ENCODE assay signal across 13 mouse cellular contexts in the genomic region with DNA sequence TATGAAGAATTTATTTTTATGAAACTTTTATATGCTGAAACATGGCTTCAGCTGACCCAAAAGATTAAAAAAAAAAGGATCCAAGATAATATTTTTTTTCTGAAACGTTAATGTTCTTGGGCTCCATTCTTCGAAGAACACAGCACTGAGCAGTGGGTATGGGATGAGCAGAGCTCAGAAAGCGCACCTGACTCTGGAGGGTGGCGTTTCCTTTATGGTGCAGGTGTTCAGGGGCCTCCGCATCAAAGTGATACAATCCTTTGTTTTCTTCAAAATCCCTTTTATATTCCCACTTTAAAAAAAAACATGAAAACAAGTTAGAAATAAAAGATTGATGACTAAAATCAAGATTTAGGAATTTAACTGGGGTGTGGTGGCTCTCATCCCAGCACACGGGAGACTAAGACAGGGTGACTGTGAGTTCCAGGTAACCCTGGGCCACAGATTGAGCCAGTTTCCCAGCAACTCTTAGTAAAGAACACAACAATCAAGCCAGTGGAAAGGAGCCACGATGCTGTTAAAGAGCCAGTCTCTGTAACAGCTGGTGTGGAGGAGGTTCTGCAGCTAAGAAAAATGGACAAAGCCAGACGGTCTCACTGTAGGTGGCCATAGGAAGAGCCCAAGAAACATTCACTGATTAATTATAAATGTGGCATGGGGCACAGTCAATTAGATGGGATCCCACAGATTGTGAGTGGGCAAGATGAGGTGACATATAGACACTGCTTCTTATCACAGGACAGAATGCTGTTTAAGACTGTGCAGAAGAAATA.
A peak's percentile ranks its signal among the peaks of the same experiment; 100 is the strongest.
DNase-seq lines count a peak whose midpoint lies in the region; ATAC-seq and TF ChIP-seq lines count a peak whose summit lies in the region.
"Had no signal": no experiment of that assay in that cellular context is flagged by ENCODE, and none has a peak within 500 bp of the region (broad histone marks: within the 10 kb centered on the region; RNA-seq: fewer than 3 reads in every experiment).

No protein-coding gene starts in this region.

- ATAC-seq in cerebellum, adult (ENCODE audit: insufficient number of reproducible peaks, low FRiP score, low TSS enrichment): peak; percentile 49
- ATAC-seq: inflammation-experienced regulatory T-cells, adult 6 months had no signal

- intact Hi-C loops in left cerebral cortex, postnatal 25 days (cut with DNase I): loop anchor here (2.0 kb wide), 1 partner anchor 1055 kb away; no protein-coding TSS in a partner anchor

- no peaks in the 10 kb centered on the region for H3K4me1 ChIP-seq in lung, adult 2 months (ENCODE audit: control insufficient read depth, insufficient read depth, low read length)
- H3K4me1 ChIP-seq: heart, embryonic 13.5 days; midbrain, embryonic 12.5 days; neural tube, embryonic 12.5 days had no signal

- TF ChIP-seq CTCF in lung, adult 2 months (IDR thresholded peaks at IDR 0.05; ENCODE audit: insufficient read depth, low read length): no peak

- TF ChIP-seq POLR2A in lung, adult 2 months (IDR thresholded peaks at IDR 0.05; ENCODE audit: borderline replicate concordance, extremely low read depth, low read depth, low read length): no peak

- DNase-seq in cerebellum, adult 8-10 months: no peak
- peak; percentile 43 for DNase-seq in right cerebral cortex, adult 18-20 months
- DNase-seq in right cerebral cortex, postnatal 14 days: no peak
- DNase-seq in left cerebral cortex, postnatal 25 days (ENCODE audit: low spot score in 2 of 2): peak; percentile 51 to 75
- DNase-seq in thymus, postnatal 4 days: peak; percentile 38
- DNase-seq in adrenal gland, adult 2 months: no peak
- no peak for DNase-seq in lung, adult 2 months
- DNase-seq: lung, postnatal 10 days had no signal

- 74% methylated on average over 8 of the region's 8 CpGs for WGBS in lung, adult 2 months

- H3K4me3 ChIP-seq in lung, adult 2 months (replicated peaks; ENCODE audit: extremely low read depth, low read depth, low read length): no peak overlapping the region
- H3K4me3 ChIP-seq: heart, embryonic 13.5 days; midbrain, embryonic 12.5 days; neural tube, embryonic 12.5 days had no signal

Comparison
In these comparisons a context has a peak if more than half of its experiments do, and no peak if none do; other contexts are left out.
1. DNase-seq: peak in right cerebral cortex, adult 18-20 months (single experiment), left cerebral cortex, postnatal 25 days (2 of 2) and thymus, postnatal 4 days (single experiment); none in cerebellum, adult 8-10 months (single experiment), right cerebral cortex, postnatal 14 days (single experiment), adrenal gland, adult 2 months (single experiment) and lung, adult 2 months (single experiment).